Mouse (Mus musculus) heart, embryonic 16.5 days (tissue): ENCODE measurements around the gene Pepd. TPM values are rescaled to one million over a fixed set of nuclear protein-coding genes. Genes with fewer than 3 reads are reported as not detected.

Experiments
- ATAC-seq: fragments of 200-750 bp; cut with Nextera tagmentation; replicated peaks from 2 replicates; pipeline ENCODE4 v1.8.0; 2017; ENCODE audit warnings: moderate number of reproducible peaks; ENCODE audit not compliant: insufficient read depth, low FRiP score; ENCODE audit errors: extremely low read depth
- H3K27ac ChIP-seq: fragments of 300-500 bp; sonication (generic); 2 replicates; pipeline ENCODE4 v1.5.1; 2014; ENCODE audit warnings: mild to moderate bottlenecking, low read length, control low read depth, moderate library complexity
- H3K27me3 ChIP-seq: fragments of 300-500 bp; sonication (generic); 2 replicates; pipeline ENCODE4 v1.6.1; 2014; ENCODE audit warnings: low read length, mixed read lengths; ENCODE audit not compliant: control insufficient read depth, insufficient read depth
- H3K36me3 ChIP-seq: fragments of 300-500 bp; sonication (generic); 2 replicates; pipeline ENCODE4 v1.6.1; 2014; ENCODE audit not compliant: control insufficient read depth, insufficient read depth
- H3K4me1 ChIP-seq: fragments of 300-500 bp; sonication (generic); 2 replicates; pipeline ENCODE4 v1.6.1; 2014; ENCODE audit warnings: low read length, mixed read lengths; ENCODE audit not compliant: control insufficient read depth, insufficient read depth
- H3K4me2 ChIP-seq: fragments of 300-500 bp; sonication (generic); 2 replicates; pipeline ENCODE4 v1.6.1; 2014; ENCODE audit warnings: low read depth, mild to moderate bottlenecking, control low read depth, low read length
- H3K4me3 ChIP-seq: fragments of 300-500 bp; sonication (generic); 2 replicates; pipeline ENCODE4 v1.5.1; 2014; ENCODE audit warnings: mild to moderate bottlenecking, control low read depth, low read length
- H3K9ac ChIP-seq: fragments of 300-500 bp; sonication (generic); 2 replicates; pipeline ENCODE4 v1.6.1; 2014; ENCODE audit warnings: low read length, control low read depth
- H3K9me3 ChIP-seq: fragments of 300-500 bp; sonication (generic); replicated peaks from 2 replicates; pipeline ENCODE4 v1.6.1; 2016; ENCODE audit warnings: low read length; ENCODE audit not compliant: control insufficient read depth
- WGBS: fragments of 180-500 bp; shearing (Covaris S2); extraction: QIAGEN DNeasy Blood & Tissue Kit; methylation state at CpG from one replicate; pipeline ENCODE4 v1.1.7; 2014; 5-methylcytosine and 5-hydroxymethylcytosine counted together
- polyA plus RNA-seq: library from polyadenylated mRNA; unstranded; fragments of >200 nt; fragmentation: Nextera tagmentation; extraction: Ambion mirVana; gene quantifications from 2 replicates; pipeline ENCODE4 v1.2.1, GENCODE M21; 2015

The Pepd gene
- polyA plus RNA-seq, 1 experiment from 2014 or later = 52.0 TPM

GRCm38 (mm10) chr7:35000839-35001238 is 88.7 kb downstream of the Pepd start:
- Histone ChIP-seq H3K27me3 (no peaks in the 10 kb centered on the region), H3K4me2 (no peak overlapping the region), H3K9me3 (no peaks in the 10 kb centered on the region), H3K36me3 (no peaks in the 10 kb centered on the region), H3K9ac (no peak overlapping the region), H3K27ac (0 out of 2 replicates have a peak overlapping the region, but pooled peaks have one; percentile 52), H3K4me3 (no peak overlapping the region), H3K4me1 (no peaks in the 10 kb centered on the region)
- ATAC-seq = peak; percentile 42
- 38% methylated on average over 6 of the region's 6 CpGs for WGBS

GRCm38 (mm10) chr7:35003171-35003737 is 91.1 kb downstream of the Pepd start:
- H3K9me3 ChIP-seq = peaks cover 4% of the 10 kb centered on the region; the same call in 1 of the 2 replicates
- no peaks in the 10 kb centered on the region for H3K27me3 ChIP-seq
- no peak overlapping the region for H3K4me2 ChIP-seq
- WGBS = 73% methylated on average over 7 of the region's 7 CpGs
- no peak overlapping the region for H3K4me3 ChIP-seq
- H3K36me3 ChIP-seq = peaks cover 2% of the 10 kb centered on the region; the same call in 1 of the 2 replicates
- no peaks in the 10 kb centered on the region for H3K4me1 ChIP-seq
- no peak overlapping the region for H3K27ac ChIP-seq
- no peak overlapping the region for H3K9ac ChIP-seq
- ATAC-seq = no peak

DNA sequence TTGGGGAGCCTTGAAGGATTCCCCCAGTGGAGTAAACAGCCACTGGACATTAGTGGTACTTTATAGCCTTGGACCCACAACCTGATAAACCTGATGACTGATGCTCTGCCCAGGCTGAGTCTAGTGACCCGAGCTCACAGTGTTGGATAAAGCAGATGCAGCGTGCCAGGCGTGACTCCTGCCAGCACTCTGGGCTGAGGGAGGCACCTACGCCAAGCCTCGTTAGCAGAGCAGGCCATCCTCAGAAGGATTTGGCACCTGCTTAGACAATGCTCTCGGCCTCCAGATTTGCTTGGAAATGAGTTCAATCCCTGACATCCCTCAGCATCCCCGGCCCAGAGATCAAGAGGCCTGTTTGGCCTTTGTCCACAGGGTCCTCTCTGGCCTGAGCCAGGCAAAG is 94.5 kb downstream of the Pepd start:
- no peak overlapping the region for H3K27ac ChIP-seq
- no peak overlapping the region for H3K4me3 ChIP-seq
- no peaks in the 10 kb centered on the region for H3K27me3 ChIP-seq
- 89% methylated on average over 7 of the region's 7 CpGs for WGBS
- no peak overlapping the region for H3K9ac ChIP-seq
- no peak for ATAC-seq
- no peak overlapping the region for H3K4me2 ChIP-seq
- H3K4me1 ChIP-seq = no peaks in the 10 kb centered on the region; the same call in 1 of the 2 replicates
- peaks cover 2% of the 10 kb centered on the region; the same call in 1 of the 2 replicates for H3K36me3 ChIP-seq
- H3K9me3 ChIP-seq = peaks cover 4% of the 10 kb centered on the region; the same call in 1 of the 2 replicates

- H3K27me3 ChIP-seq = no peaks in the 10 kb centered on the region
- no peak overlapping the region for H3K9ac ChIP-seq
- H3K4me3 ChIP-seq = no peak overlapping the region
- no peaks in the 10 kb centered on the region for H3K9me3 ChIP-seq
- H3K4me2 ChIP-seq = no peak overlapping the region
- 82% methylated on average over 9 of the region's 9 CpGs for WGBS
- H3K4me1 ChIP-seq = peaks cover 5% of the 10 kb centered on the region
- H3K27ac ChIP-seq = no peak overlapping the region
- ATAC-seq = no peak
- no peaks in the 10 kb centered on the region for H3K36me3 ChIP-seq
Measured at GRCm38 (mm10) chr7:35013228-35013627, 101.0 kb downstream of the Pepd start.

- 73% methylated on average over 2 of the region's 2 CpGs for WGBS
- Histone ChIP-seq H3K27me3 (no peaks in the 10 kb centered on the region), H3K4me1 (peaks cover 5% of the 10 kb centered on the region), H3K9me3 (no peaks in the 10 kb centered on the region), H3K9ac (no peak overlapping the region), H3K27ac (no peak overlapping the region), H3K4me2 (no peak overlapping the region), H3K4me3 (no peak overlapping the region), H3K36me3 (no peaks in the 10 kb centered on the region)
- no peak for ATAC-seq
Measured at GRCm38 (mm10) chr7:35015252-35015651, 103.1 kb downstream of the Pepd start.

DNA sequence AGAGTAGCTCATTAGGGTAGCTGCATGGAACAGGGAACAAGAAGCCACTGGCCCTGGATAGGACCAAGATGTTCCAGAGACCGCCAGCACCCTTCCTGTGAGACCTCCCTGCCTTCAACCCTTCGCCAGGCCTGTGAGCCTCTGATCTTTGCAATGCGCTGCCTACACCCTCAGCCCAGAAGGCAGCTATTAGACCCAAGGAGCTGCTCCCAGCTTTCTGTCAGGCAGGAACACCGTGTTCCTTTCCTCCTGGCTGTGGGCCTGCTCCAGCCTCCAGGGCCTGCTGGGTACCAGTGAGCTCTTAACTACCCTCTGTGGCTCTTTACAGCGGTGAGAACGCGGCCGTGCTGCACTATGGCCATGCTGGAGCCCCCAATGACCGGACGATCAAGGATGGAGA is 109.2 kb downstream of the Pepd start:
- Histone ChIP-seq H3K27me3 (no peaks in the 10 kb centered on the region), H3K4me2 (no peak overlapping the region), H3K27ac (no peak overlapping the region), H3K9me3 (no peaks in the 10 kb centered on the region), H3K4me1 (no peaks in the 10 kb centered on the region), H3K9ac (no peak overlapping the region), H3K4me3 (no peak overlapping the region), H3K36me3 (no peaks in the 10 kb centered on the region)
- no peak for ATAC-seq
- 88% methylated on average over 10 of the region's 10 CpGs for whole genome bisulfite sequencing

DNA sequence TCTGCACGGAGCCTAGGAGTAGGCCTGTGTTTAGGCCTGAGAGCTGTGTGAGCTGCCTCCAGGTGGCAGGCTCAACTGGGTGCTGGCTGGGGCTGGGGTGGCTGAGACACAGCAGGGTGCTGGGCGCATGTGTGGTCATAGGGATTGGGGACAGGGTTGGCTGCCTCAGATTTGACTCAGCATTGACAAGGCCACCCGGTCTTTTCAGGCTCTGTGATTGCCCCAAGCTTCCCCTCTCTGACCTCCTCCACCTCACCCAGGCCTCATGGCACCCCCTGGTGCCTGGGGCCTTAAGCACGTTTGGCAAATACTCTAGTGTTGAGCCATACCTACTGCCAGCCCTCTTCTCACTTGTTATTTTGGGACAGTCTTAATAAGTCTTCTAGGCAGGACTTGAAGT is 111.1 kb downstream of the Pepd start:
- no peak overlapping the region for H3K27ac ChIP-seq
- ATAC-seq = no peak
- H3K4me3 ChIP-seq = no peak overlapping the region
- H3K9ac ChIP-seq = no peak overlapping the region
- H3K36me3 ChIP-seq = no peaks in the 10 kb centered on the region
- no peaks in the 10 kb centered on the region for H3K9me3 ChIP-seq
- H3K4me1 ChIP-seq = no peaks in the 10 kb centered on the region
- no peak overlapping the region for H3K4me2 ChIP-seq
- 87% methylated on average over 4 of the region's 4 CpGs for WGBS
- H3K27me3 ChIP-seq = no peaks in the 10 kb centered on the region

- no peaks in the 10 kb centered on the region for H3K4me1 ChIP-seq
- 73% methylated on average over 1 of the region's 1 CpGs for WGBS
- H3K9me3 ChIP-seq = no peaks in the 10 kb centered on the region
- no peak overlapping the region for H3K4me3 ChIP-seq
- no peak overlapping the region for H3K27ac ChIP-seq
- H3K4me2 ChIP-seq = no peak overlapping the region
- H3K27me3 ChIP-seq = no peaks in the 10 kb centered on the region
- no peak for ATAC-seq
- H3K36me3 ChIP-seq = no peaks in the 10 kb centered on the region
- H3K9ac ChIP-seq = no peak overlapping the region
Measured at GRCm38 (mm10) chr7:35024426-35024825, 112.2 kb downstream of the Pepd start.

- no peaks in the 10 kb centered on the region for H3K36me3 ChIP-seq
- no peak overlapping the region for H3K9ac ChIP-seq
- H3K4me1 ChIP-seq = no peaks in the 10 kb centered on the region
- WGBS = 44% methylated on average over 5 of the region's 5 CpGs
- H3K27me3 ChIP-seq = no peaks in the 10 kb centered on the region
- H3K9me3 ChIP-seq = no peaks in the 10 kb centered on the region
- H3K4me2 ChIP-seq = no peak overlapping the region
- H3K4me3 ChIP-seq = no peak overlapping the region
- ATAC-seq = peak; percentile 58; the same call in 1 of the 2 replicates
- no peak overlapping the region for H3K27ac ChIP-seq
Measured at GRCm38 (mm10) chr7:35025409-35026275, 113.5 kb downstream of the Pepd start.
